ENCODE assay signal across 30 mouse cellular contexts in genomic region chr1:72839791-72840190, GRCm38 (mm10). TPM values are rescaled to one million over a fixed set of nuclear protein-coding genes. Genes with fewer than 3 reads are reported as not detected.
DNase-seq lines count a peak whose midpoint lies in the region; ATAC-seq and TF ChIP-seq lines count a peak whose summit lies in the region.
"Had no signal": no experiment of that assay in that cellular context is flagged by ENCODE, and none has a peak within 500 bp of the region (broad histone marks: within the 10 kb centered on the region; RNA-seq: fewer than 3 reads in every experiment).

No protein-coding gene starts in this region.

- no peak overlapping the region for H3K9ac ChIP-seq in heart, embryonic 15.5 days
- H3K9ac ChIP-seq: embryonic facial prominence, embryonic 13.5 days; forebrain, embryonic 12.5 days; forebrain, embryonic 15.5 days; hindbrain, embryonic 13.5 days; intestine, embryonic 15.5 days; kidney, embryonic 15.5 days had no signal

- H3K4me3 ChIP-seq in gastrocnemius, adult 2 months, result no peak overlapping the region
- H3K4me3 ChIP-seq in heart, embryonic 15.5 days, result no peak overlapping the region
- H3K4me3 ChIP-seq: embryonic facial prominence, embryonic 10.5 days; embryonic facial prominence, embryonic 13.5 days; erythroblast, embryonic 14.5 days; forebrain, embryonic 12.5 days; forebrain, embryonic 15.5 days; hindbrain, embryonic 10.5 days; hindbrain, embryonic 13.5 days; intestine, embryonic 15.5 days; kidney, embryonic 15.5 days had no signal

- 61% methylated on average over 7 of the region's 7 CpGs for WGBS in heart, embryonic 15.5 days

- DNase-seq in gastrocnemius, adult 2 months, result no peak
- DNase-seq in gastrocnemius, postnatal 10 days, result no peak
- DNase-seq in heart, adult 9 months (ENCODE audit: low spot score in 2 of 2), result no peak
- DNase-seq in adrenal gland, adult 8-10 months, result peak; percentile 66
- DNase-seq in adrenal gland, postnatal 25 days, result peak; percentile 26
- no peak for DNase-seq in layer of hippocampus, postnatal 25 days (ENCODE audit: extremely low spot score in 1 of 2, low spot score in 1 of 2)
- DNase-seq in kidney, adult 18-20 months, result no peak
- DNase-seq: B cell, adult 2 months; cerebellum, adult 11-12 months; cerebellum, adult 8-10 months; cerebellum, postnatal 10 days; cerebellum, postnatal 36 days; embryo, embryonic 11 days; gastrocnemius, postnatal 25 days; heart, adult 18-20 months; heart, postnatal 36 days; kidney, adult 2 months had no signal

- H3K27ac ChIP-seq in gastrocnemius, adult 2 months, result peak overlapping the region; percentile 74
- H3K27ac ChIP-seq in heart, embryonic 15.5 days, result peak overlapping the region; percentile 32; the same call in 1 of the 2 replicates
- H3K27ac ChIP-seq: embryonic facial prominence, embryonic 10.5 days; embryonic facial prominence, embryonic 13.5 days; forebrain, embryonic 12.5 days; forebrain, embryonic 15.5 days; hindbrain, embryonic 10.5 days; hindbrain, embryonic 13.5 days; intestine, embryonic 15.5 days; kidney, embryonic 15.5 days had no signal

- intact Hi-C loops in gastrocnemius, adult 2 months (cut with DNase I), result no loop called here

- 0 out of 2 replicates have a peak overlapping the region, but pooled peaks have one; percentile 0 for H3K4me2 ChIP-seq in heart, embryonic 15.5 days
- H3K4me2 ChIP-seq: embryonic facial prominence, embryonic 13.5 days; forebrain, embryonic 12.5 days; forebrain, embryonic 15.5 days; hindbrain, embryonic 13.5 days; intestine, embryonic 15.5 days; kidney, embryonic 15.5 days had no signal

- TF ChIP-seq CTCF in gastrocnemius, adult 2 months (IDR thresholded peaks at IDR 0.05), result no peak

- peaks cover 14% of the 10 kb centered on the region for H3K4me1 ChIP-seq in heart, embryonic 15.5 days (replicated peaks)
- H3K4me1 ChIP-seq: forebrain, embryonic 12.5 days; forebrain, embryonic 15.5 days; hindbrain, embryonic 10.5 days; intestine, embryonic 15.5 days had no signal

- H3K36me3 ChIP-seq in heart, embryonic 15.5 days, result no peaks in the 10 kb centered on the region
- H3K36me3 ChIP-seq: G1E; intestine, embryonic 15.5 days had no signal

- ATAC-seq in heart, embryonic 15.5 days (replicated peaks; ENCODE audit: insufficient number of reproducible peaks, insufficient read depth, low FRiP score, low read depth), result no peak
- ATAC-seq: forebrain, embryonic 15.5 days; hindbrain, embryonic 16.5 days; intestine, embryonic 15.5 days had no signal

- no peaks in the 10 kb centered on the region for H3K9me3 ChIP-seq in heart, embryonic 15.5 days (replicated peaks)
- H3K9me3 ChIP-seq: embryonic facial prominence, embryonic 10.5 days; embryonic facial prominence, embryonic 13.5 days; forebrain, embryonic 12.5 days; forebrain, embryonic 15.5 days; G1E; hindbrain, embryonic 10.5 days; hindbrain, embryonic 13.5 days; intestine, embryonic 15.5 days; kidney, embryonic 15.5 days had no signal

- no peaks in the 10 kb centered on the region for H3K27me3 ChIP-seq in heart, embryonic 15.5 days
- H3K27me3 ChIP-seq: CH12.LX; embryonic facial prominence, embryonic 13.5 days; forebrain, embryonic 12.5 days; forebrain, embryonic 15.5 days; hindbrain, embryonic 13.5 days; intestine, embryonic 15.5 days; kidney, embryonic 15.5 days had no signal

RNA-seq across cellular contexts. Expression of gene Igfbp2, which starts 15.5 kb away (rescaled TPM):
- not detected for total RNA-seq in gastrocnemius, adult 2 months (2021)
- 1 to 10 TPM; 7.0 to 8.3 TPM for total RNA-seq in gastrocnemius, postnatal 10 days (2021)
- polyA plus RNA-seq in heart, embryonic 15.5 days (2015; fragmentation: Nextera tagmentation; extraction: Ambion mirVana), result 44.4 and 85.9 TPM in 2 replicates
- 1 to 10 TPM; 2.4 to 4.0 (median 2.6) TPM for total RNA-seq in adrenal gland, adult 8-10 months (2022)
- 2.6 and 5.9 TPM in 2 replicates for total RNA-seq in adrenal gland, postnatal 25 days (2021)
- total RNA-seq in layer of hippocampus, postnatal 25 days (2021), result 10 to 100 TPM; 44.4 to 50.5 TPM
- polyA plus RNA-seq: G1E had no signal

RNA-seq across cellular contexts. Expression of gene Igfbp5, which starts 34.9 kb away (rescaled TPM):
- 100 to 1,000 TPM; 248 to 267 TPM for total RNA-seq in gastrocnemius, adult 2 months (2021)
- total RNA-seq in gastrocnemius, postnatal 10 days (2021), result 100 to 1,000 TPM; 306 to 338 TPM
- 79.0 and 101 TPM in 2 replicates for polyA plus RNA-seq in heart, embryonic 15.5 days (2015; fragmentation: Nextera tagmentation; extraction: Ambion mirVana)
- total RNA-seq in adrenal gland, adult 8-10 months (2022), result 100 to 1,000 TPM in 3 of 4 experiments, 10 to 100 TPM in 1; 99.0 to 265 (median 164) TPM
- total RNA-seq in adrenal gland, postnatal 25 days (2021), result 49.9 and 57.5 TPM in 2 replicates
- 10 to 100 TPM; 69.7 to 72.5 TPM for total RNA-seq in layer of hippocampus, postnatal 25 days (2021)
- polyA plus RNA-seq: erythroblast, embryonic 14.5 days had no signal

Comparison
In these comparisons a context has a peak if more than half of its experiments do, and no peak if none do; other contexts are left out.
1. DNase-seq: peak in adrenal gland, adult 8-10 months (single experiment) and adrenal gland, postnatal 25 days (single experiment); none in gastrocnemius, adult 2 months (single experiment), gastrocnemius, postnatal 10 days (single experiment), heart, adult 9 months (0 of 2), layer of hippocampus, postnatal 25 days (0 of 2) and kidney, adult 18-20 months (single experiment).